Mouse (Mus musculus) hindbrain, embryonic 10.5 days (tissue): Measurements from ENCODE around the gene Crip2. TPM values are rescaled to one million over a fixed set of nuclear protein-coding genes. Genes with fewer than 3 reads are reported as not detected.

Source experiments
- DNase-seq: peaks from one replicate; pipeline ENCODE4 v3.0.0-alpha.2; 2017; ENCODE audit warnings: low spot score
- H3K27ac ChIP-seq: fragments of 300-500 bp; sonication (generic); 2 replicates; pipeline ENCODE4 v1.5.1; 2016; ENCODE audit warnings: mild to moderate bottlenecking, moderate library complexity
- H3K27me3 ChIP-seq: fragments of 300-500 bp; sonication (generic); 2 replicates; pipeline ENCODE4 v1.6.1; 2016; ENCODE audit warnings: mild to moderate bottlenecking; ENCODE audit not compliant: poor library complexity, insufficient read depth, severe bottlenecking
- H3K36me3 ChIP-seq: fragments of 300-500 bp; sonication (generic); 2 replicates; pipeline ENCODE4 v1.6.1; 2016; ENCODE audit warnings: mild to moderate bottlenecking, moderate library complexity
- H3K4me1 ChIP-seq: fragments of 300-500 bp; sonication (generic); replicated peaks from 2 replicates; pipeline ENCODE4 v1.6.1; 2016; ENCODE audit warnings: mild to moderate bottlenecking
- H3K4me3 ChIP-seq: fragments of 300-500 bp; sonication (generic); 2 replicates; pipeline ENCODE4 v1.5.1; 2016; ENCODE audit warnings: mild to moderate bottlenecking, moderate library complexity
- H3K9me3 ChIP-seq: fragments of 300-500 bp; sonication (generic); 2 replicates; pipeline ENCODE4 v1.6.1; 2016; ENCODE audit warnings: mild to moderate bottlenecking, moderate library complexity
- WGBS: fragments of 180-500 bp; shearing (Covaris S2); methylation state at CpG from one replicate; pipeline ENCODE4 v1.1.7; 2016; 5-methylcytosine and 5-hydroxymethylcytosine counted together
- polyA plus RNA-seq: library from polyadenylated mRNA; unstranded; fragments of >200 nt; fragmentation: Nextera tagmentation; extraction: Ambion mirVana; gene quantifications from 2 replicates; pipeline ENCODE4 v1.2.1, GENCODE M21; 2016

The Crip2 gene
- polyA plus RNA-seq, 1 experiment from 2014 or later, result 260 TPM

- peaks cover 29% of the 10 kb centered on the region for H3K36me3 ChIP-seq
- WGBS, result 94% methylated on average over 16 of the region's 16 CpGs
- peaks cover 87% of the 10 kb centered on the region for H3K4me1 ChIP-seq
- H3K27ac ChIP-seq, result no peak overlapping the region
- no peak for DNase-seq
- H3K4me3 ChIP-seq, result no peak overlapping the region
- peaks cover 79% of the 10 kb centered on the region for H3K27me3 ChIP-seq
- H3K9me3 ChIP-seq, result no peaks in the 10 kb centered on the region
Observed at GRCm38 (mm10) chr12:113144886-113145285, 4.8 kb downstream of the Crip2 start.

GRCm38 (mm10) chr12:113145591-113145990 lies 5.6 kb downstream of the Crip2 start:
- Histone ChIP-seq H3K9me3 (no peaks in the 10 kb centered on the region), H3K27me3 (peaks cover 84% of the 10 kb centered on the region), H3K36me3 (peaks cover 29% of the 10 kb centered on the region), H3K4me1 (peaks cover 81% of the 10 kb centered on the region), H3K27ac (no peak overlapping the region), H3K4me3 (no peak overlapping the region)
- no peak for DNase-seq
- 91% methylated on average over 5 of the region's 5 CpGs for WGBS

GRCm38 (mm10) chr12:113146112-113147057 lies 6.3 kb downstream of the Crip2 start, which contains the start of gene Crip1:
Gene Crip1, plus strand, starts transcription at chr12:113146316.
- DNase-seq, result peak; percentile 87
- peak within 1 kb of the TSS; percentile 36 for H3K4me3 ChIP-seq
- peak within 1 kb of the TSS; percentile 68; the same call in 1 of the 2 replicates for H3K27ac ChIP-seq
- H3K27me3 ChIP-seq, result peaks cover 84% of the 10 kb centered on the region
- WGBS, result 6% methylated on average over 45 of the region's 45 CpGs
- peaks cover 29% of the 10 kb centered on the region for H3K36me3 ChIP-seq
- peaks cover 81% of the 10 kb centered on the region for H3K4me1 ChIP-seq
- no peaks in the 10 kb centered on the region for H3K9me3 ChIP-seq

GRCm38 (mm10) chr12:113147481-113147880 lies 7.4 kb downstream of the Crip2 start:
- WGBS, result 89% methylated on average over 8 of the region's 8 CpGs
- Histone ChIP-seq H3K4me1 (peaks cover 81% of the 10 kb centered on the region), H3K36me3 (peaks cover 29% of the 10 kb centered on the region), H3K27ac (no peak overlapping the region), H3K27me3 (peaks cover 84% of the 10 kb centered on the region), H3K4me3 (0 out of 2 replicates have a peak overlapping the region, but pooled peaks have one; percentile 36), H3K9me3 (no peaks in the 10 kb centered on the region)
- DNase-seq, result no peak

- 32% methylated on average over 16 of the region's 16 CpGs for WGBS
Observed at GRCm38 (mm10) chr12:113148381-113149035, 8.5 kb downstream of the Crip2 start.

GRCm38 (mm10) chr12:113149341-113149740 lies 9.3 kb downstream of the Crip2 start:
- Histone ChIP-seq H3K27ac (no peak overlapping the region), H3K4me3 (no peak overlapping the region), H3K9me3 (no peaks in the 10 kb centered on the region), H3K36me3 (peaks cover 16% of the 10 kb centered on the region), H3K4me1 (peaks cover 65% of the 10 kb centered on the region), H3K27me3 (peaks cover 88% of the 10 kb centered on the region)
- 65% methylated on average over 4 of the region's 4 CpGs for WGBS
- DNase-seq, result no peak

More at GRCm38 (mm10) chr12:113148381-113149035, 8.5 kb downstream of the Crip2 start:
- Histone ChIP-seq H3K27me3 (peaks cover 88% of the 10 kb centered on the region), H3K36me3 (peaks cover 25% of the 10 kb centered on the region), H3K27ac (peak overlapping the region; percentile 29; the same call in 1 of the 2 replicates), H3K4me1 (peaks cover 72% of the 10 kb centered on the region), H3K9me3 (no peaks in the 10 kb centered on the region), H3K4me3 (no peak overlapping the region)
- no peak for DNase-seq

- DNase-seq, result no peak
- WGBS, result 71% methylated on average over 3 of the region's 3 CpGs
- Histone ChIP-seq H3K36me3 (peaks cover 11% of the 10 kb centered on the region), H3K4me3 (no peak overlapping the region), H3K4me1 (peaks cover 65% of the 10 kb centered on the region), H3K9me3 (no peaks in the 10 kb centered on the region), H3K27ac (no peak overlapping the region), H3K27me3 (peaks cover 94% of the 10 kb centered on the region)
Observed at GRCm38 (mm10) chr12:113149896-113150295, 9.9 kb downstream of the Crip2 start.

- Histone ChIP-seq H3K4me1 (peaks cover 66% of the 10 kb centered on the region), H3K9me3 (no peaks in the 10 kb centered on the region), H3K4me3 (no peak overlapping the region), H3K27ac (no peak overlapping the region), H3K27me3 (peaks cover 95% of the 10 kb centered on the region), H3K36me3 (peaks cover 4% of the 10 kb centered on the region)
- 85% methylated on average over 4 of the region's 4 CpGs for WGBS
- DNase-seq, result no peak
Observed at GRCm38 (mm10) chr12:113150591-113150990, 10.6 kb downstream of the Crip2 start.

GRCm38 (mm10) chr12:113151046-113151445 lies 11.0 kb downstream of the Crip2 start:
- Histone ChIP-seq H3K4me3 (peak overlapping the region; percentile 60; the same call in 1 of the 2 replicates), H3K27me3 (peaks cover 90% of the 10 kb centered on the region), H3K4me1 (peaks cover 67% of the 10 kb centered on the region), H3K9me3 (no peaks in the 10 kb centered on the region), H3K27ac (peak overlapping the region; percentile 78; the same call in 1 of the 2 replicates), H3K36me3 (no peaks in the 10 kb centered on the region)
- no peak for DNase-seq
- WGBS, result 78% methylated on average over 8 of the region's 8 CpGs

- WGBS, result 2% methylated on average over 36 of the region's 36 CpGs
- Histone ChIP-seq H3K36me3 (no peaks in the 10 kb centered on the region), H3K27me3 (peaks cover 84% of the 10 kb centered on the region)
Observed at GRCm38 (mm10) chr12:113151661-113152271, 11.7 kb downstream of the Crip2 start.

GRCm38 (mm10) chr12:113152272-113152661 lies 12.2 kb downstream of the Crip2 start:
- Histone ChIP-seq H3K4me1 (peaks cover 63% of the 10 kb centered on the region), H3K36me3 (no peaks in the 10 kb centered on the region)
- 22% methylated on average over 19 of the region's 19 CpGs for WGBS

More at GRCm38 (mm10) chr12:113151661-113152271, 11.7 kb downstream of the Crip2 start:
- peaks cover 63% of the 10 kb centered on the region for H3K4me1 ChIP-seq
- H3K27ac ChIP-seq, result peak overlapping the region; percentile 78
- H3K4me3 ChIP-seq, result peak overlapping the region; percentile 60
- peak; percentile 59 for DNase-seq
- no peaks in the 10 kb centered on the region for H3K9me3 ChIP-seq

GRCm38 (mm10) chr12:113152991-113153525 lies 13.0 kb downstream of the Crip2 start:
- H3K4me1 ChIP-seq, result peaks cover 63% of the 10 kb centered on the region
- 0 out of 2 replicates have a peak overlapping the region, but pooled peaks have one; percentile 60 for H3K4me3 ChIP-seq
- no peak for DNase-seq
- H3K9me3 ChIP-seq, result no peaks in the 10 kb centered on the region
- H3K27me3 ChIP-seq, result peaks cover 71% of the 10 kb centered on the region
- H3K36me3 ChIP-seq, result peaks cover 4% of the 10 kb centered on the region
- no peak overlapping the region for H3K27ac ChIP-seq
- WGBS, result 79% methylated on average over 6 of the region's 6 CpGs

More at GRCm38 (mm10) chr12:113152272-113152661, 12.2 kb downstream of the Crip2 start:
- Histone ChIP-seq H3K27me3 (peaks cover 79% of the 10 kb centered on the region), H3K27ac (peak overlapping the region; percentile 78), H3K9me3 (no peaks in the 10 kb centered on the region), H3K4me3 (peak overlapping the region; percentile 60)
- DNase-seq, result no peak
